Mouse (Mus musculus) hindbrain, embryonic 15.5 days (tissue): ENCODE data around the gene Hist1h1a. TPM values are rescaled to one million over a fixed set of nuclear protein-coding genes. Genes with fewer than 3 reads are reported as not detected.
"Not testable (repeated sequence)": the region's sequence is repeated elsewhere in the genome, so short reads cannot be mapped to it uniquely, and the experiment has no call there.

Experiments
- ATAC-seq: fragments of 200-750 bp; cut with Nextera tagmentation; 2 replicates; pipeline ENCODE4 v1.8.0; 2017; ENCODE audit warnings: low read depth, moderate number of reproducible peaks, moderate TSS enrichment; ENCODE audit not compliant: low FRiP score
- H3K27ac ChIP-seq: fragments of 300-500 bp; sonication (generic); replicated peaks from 2 replicates; pipeline ENCODE4 v1.5.1; 2015; ENCODE audit warnings: mild to moderate bottlenecking, inconsistent platforms
- H3K27me3 ChIP-seq: fragments of 300-500 bp; sonication (generic); 2 replicates; pipeline ENCODE4 v1.6.1; 2015; ENCODE audit warnings: control low read depth, inconsistent platforms
- H3K36me3 ChIP-seq: fragments of 300-500 bp; sonication (generic); 2 replicates; pipeline ENCODE4 v1.6.1; 2015; ENCODE audit warnings: control low read depth, inconsistent platforms
- H3K4me1 ChIP-seq: fragments of 300-500 bp; sonication (generic); replicated peaks from 2 replicates; pipeline ENCODE4 v1.6.1; 2015; ENCODE audit warnings: control low read depth, inconsistent platforms
- H3K4me2 ChIP-seq: fragments of 300-500 bp; sonication (generic); 2 replicates; pipeline ENCODE4 v1.6.1; 2015; ENCODE audit warnings: moderate library complexity, mild to moderate bottlenecking, inconsistent platforms
- H3K4me3 ChIP-seq: fragments of 300-500 bp; sonication (generic); 2 replicates; pipeline ENCODE4 v1.5.1; 2015; ENCODE audit warnings: mild to moderate bottlenecking, inconsistent platforms
- H3K9ac ChIP-seq: fragments of 300-500 bp; sonication (generic); 2 replicates; pipeline ENCODE4 v1.6.1; 2015; ENCODE audit warnings: inconsistent platforms
- H3K9me3 ChIP-seq: fragments of 300-500 bp; sonication (generic); 2 replicates; pipeline ENCODE4 v1.6.1; 2016; ENCODE audit warnings: control low read depth, inconsistent platforms
- WGBS: fragments of 180-500 bp; shearing (Covaris S2); methylation state at CpG from one replicate; pipeline ENCODE4 v1.1.7; 2015; 5-methylcytosine and 5-hydroxymethylcytosine counted together
- polyA plus RNA-seq: library from polyadenylated mRNA; unstranded; fragments of >200 nt; fragmentation: Nextera tagmentation; extraction: Ambion mirVana; gene quantifications from 2 replicates; pipeline ENCODE4 v1.2.1, GENCODE M21; 2015

Gene Hist1h1a
- polyA plus RNA-seq, 1 experiment from 2014 or later, result 0.84 TPM

- no peaks in the 10 kb centered on the region for H3K9me3 ChIP-seq
- peak; percentile 73 for ATAC-seq
- H3K4me1 ChIP-seq, result peaks cover 18% of the 10 kb centered on the region
- peak within 1 kb of the TSS; percentile 44 for H3K9ac ChIP-seq
- H3K27ac ChIP-seq, result peak within 1 kb of the TSS; percentile 98
- no peaks in the 10 kb centered on the region for H3K36me3 ChIP-seq
- peak within 1 kb of the TSS; percentile 92 for H3K4me2 ChIP-seq
- peak within 1 kb of the TSS; percentile 46 for H3K4me3 ChIP-seq
- under 1% methylated on average over 27 of the region's 28 CpGs for WGBS
- H3K27me3 ChIP-seq, result no peaks in the 10 kb centered on the region
Measured at GRCm38 (mm10) chr13:23745381-23746161, 17.9 kb upstream of the Hist1h1a start, which contains the start of gene Hist1h3c. Hist1h3c (minus strand) TSS chr13:23745602.

GRCm38 (mm10) chr13:23746201-23747080 lies 17.0 kb upstream of the Hist1h1a start, which contains the start of gene Hist1h2bb:
Hist1h2bb (plus strand) TSS chr13:23746734.
- H3K27me3 ChIP-seq, H3K36me3 ChIP-seq, H3K9me3 ChIP-seq: not testable (repeated sequence)
- peaks cover 18% of the 10 kb centered on the region for H3K4me1 ChIP-seq
- peak; percentile 94 for ATAC-seq
- peak within 1 kb of the TSS; percentile 46 for H3K4me3 ChIP-seq
- peak within 1 kb of the TSS; percentile 98 for H3K27ac ChIP-seq
- H3K4me2 ChIP-seq, result peak within 1 kb of the TSS; percentile 92
- H3K9ac ChIP-seq, result peak within 1 kb of the TSS; percentile 44
- under 1% methylated on average over 44 of the region's 58 CpGs for WGBS

GRCm38 (mm10) chr13:23747081-23747891 lies 16.2 kb upstream of the Hist1h1a start:
- Histone ChIP-seq H3K4me3 (peak overlapping the region; percentile 46), H3K4me2 (peak overlapping the region; percentile 92), H3K9me3 (no peaks in the 10 kb centered on the region), H3K4me1 (peaks cover 21% of the 10 kb centered on the region), H3K36me3 (no peaks in the 10 kb centered on the region), H3K9ac (peak overlapping the region; percentile 44), H3K27ac (peak overlapping the region; percentile 98), H3K27me3 (no peaks in the 10 kb centered on the region)
- 3% methylated on average over 13 of the region's 13 CpGs for WGBS
- no peak for ATAC-seq

GRCm38 (mm10) chr13:23747892-23748288 lies 15.6 kb upstream of the Hist1h1a start:
- no peak for ATAC-seq

GRCm38 (mm10) chr13:23749563-23750121 lies 13.8 kb upstream of the Hist1h1a start:
- Histone ChIP-seq H3K4me2 (no peak overlapping the region), H3K27me3 (no peaks in the 10 kb centered on the region), H3K9ac (no peak overlapping the region), H3K4me1 (peaks cover 26% of the 10 kb centered on the region), H3K4me3 (no peak overlapping the region), H3K9me3 (no peaks in the 10 kb centered on the region), H3K36me3 (no peaks in the 10 kb centered on the region), H3K27ac (no peak overlapping the region)
- WGBS, result 89% methylated on average over 5 of the region's 5 CpGs
- no peak for ATAC-seq

More at GRCm38 (mm10) chr13:23747892-23748288, 15.6 kb upstream of the Hist1h1a start:
- no peaks in the 10 kb centered on the region for H3K9me3 ChIP-seq
- H3K9ac ChIP-seq, result no peak overlapping the region
- H3K4me2 ChIP-seq, result no peak overlapping the region
- no peaks in the 10 kb centered on the region for H3K27me3 ChIP-seq
- WGBS, result 5% methylated on average over 4 of the region's 4 CpGs
- no peak overlapping the region; the same call in 1 of the 2 replicates for H3K27ac ChIP-seq
- peaks cover 25% of the 10 kb centered on the region for H3K4me1 ChIP-seq
- H3K4me3 ChIP-seq, result no peak overlapping the region
- no peaks in the 10 kb centered on the region for H3K36me3 ChIP-seq

- not testable (repeated sequence) for H3K9me3 ChIP-seq, H3K27me3 ChIP-seq, H3K36me3 ChIP-seq
- Histone ChIP-seq H3K9ac (peak within 1 kb of the TSS; percentile 46), H3K4me3 (peak within 1 kb of the TSS; percentile 45), H3K4me2 (peak within 1 kb of the TSS; percentile 87), H3K4me1 (peaks cover 23% of the 10 kb centered on the region), H3K27ac (peak within 1 kb of the TSS; percentile 94)
- ATAC-seq, result peak; percentile 70
- WGBS, result under 1% methylated on average over 32 of the region's 47 CpGs
Measured at GRCm38 (mm10) chr13:23750839-23751477, 12.5 kb upstream of the Hist1h1a start, which contains the start of gene Hist1h2ab. Hist1h2ab (plus strand) TSS chr13:23751126.

GRCm38 (mm10) chr13:23751478-23751956 lies 11.9 kb upstream of the Hist1h1a start:
- no peaks in the 10 kb centered on the region for H3K36me3 ChIP-seq
- H3K9me3 ChIP-seq, result no peaks in the 10 kb centered on the region
- peaks cover 23% of the 10 kb centered on the region for H3K4me1 ChIP-seq
- WGBS, result 1% methylated on average over 11 of the region's 11 CpGs
- peak overlapping the region; percentile 87 for H3K4me2 ChIP-seq
- no peaks in the 10 kb centered on the region for H3K27me3 ChIP-seq
- H3K9ac ChIP-seq, result peak overlapping the region; percentile 46
- no peak for ATAC-seq
- peak overlapping the region; percentile 94 for H3K27ac ChIP-seq
- H3K4me3 ChIP-seq, result peak overlapping the region; percentile 45

GRCm38 (mm10) chr13:23752067-23752741 lies 11.3 kb upstream of the Hist1h1a start, which contains the start of gene Hist1h3b:
Hist1h3b (plus strand) TSS chr13:23752267.
- Histone ChIP-seq H3K4me3 (peak within 1 kb of the TSS; percentile 45), H3K4me2 (peak within 1 kb of the TSS; percentile 87), H3K9ac (peak within 1 kb of the TSS; percentile 46), H3K27ac (peak within 1 kb of the TSS; percentile 94), H3K4me1 (peaks cover 21% of the 10 kb centered on the region)
- peak; percentile 83 for ATAC-seq
- WGBS, result 1% methylated on average over 22 of the region's 47 CpGs
- H3K9me3 ChIP-seq, H3K27me3 ChIP-seq, H3K36me3 ChIP-seq: not testable (repeated sequence)

GRCm38 (mm10) chr13:23752742-23753172 lies 10.7 kb upstream of the Hist1h1a start:
- no peak overlapping the region for H3K27ac ChIP-seq
- peaks cover 21% of the 10 kb centered on the region for H3K4me1 ChIP-seq
- WGBS, result 3% methylated on average over 6 of the region's 6 CpGs
- no peaks in the 10 kb centered on the region for H3K27me3 ChIP-seq
- H3K36me3 ChIP-seq, result no peaks in the 10 kb centered on the region
- no peaks in the 10 kb centered on the region for H3K9me3 ChIP-seq
- peak overlapping the region; percentile 19 for H3K4me3 ChIP-seq
- ATAC-seq, result no peak
- H3K4me2 ChIP-seq, result peak overlapping the region; percentile 87
- H3K9ac ChIP-seq, result 0 out of 2 replicates have a peak overlapping the region, but pooled peaks have one; percentile 19
